Mouse (Mus musculus): ENCODE results near the gene Kdf1.

DNA sequence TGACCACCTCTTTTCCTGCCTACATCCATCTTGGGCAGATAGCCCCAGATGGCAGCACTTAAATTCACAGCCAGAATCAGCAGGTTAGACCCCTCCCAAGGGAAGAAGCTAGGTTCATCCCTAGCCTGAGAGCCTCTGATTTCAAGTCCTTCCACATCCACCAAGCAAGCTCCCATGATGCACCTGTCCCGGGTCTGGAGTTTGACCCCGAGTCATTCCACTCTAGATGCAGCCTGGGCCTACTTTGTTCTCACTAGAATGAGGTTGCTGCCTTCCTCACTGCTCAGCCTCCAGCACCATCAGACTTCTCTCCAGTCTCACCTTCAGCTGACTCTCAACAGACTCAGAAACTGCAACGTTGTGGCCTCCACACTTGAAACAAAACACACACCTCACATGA is 17.3 kb downstream of the Kdf1 start:
- TF ChIP-seq CTCF (IDR thresholded peaks at IDR 0.05; ENCODE audit: borderline replicate concordance, control insufficient read depth, extremely low read depth, insufficient read depth, low read length, poor library complexity) = no peak
- TF ChIP-seq POLR2A (IDR thresholded peaks at IDR 0.05; ENCODE audit: control insufficient read depth, extremely low read depth, insufficient read depth, low read length, poor library complexity) = no peak
